In genomic region chr10:125285386-125285785, GRCm38 (mm10) we compare ENCODE assay signal across 22 mouse cellular contexts.
"Had no signal": no experiment of that assay in that cellular context is flagged by ENCODE, and none has a peak within 500 bp of the region (broad histone marks: within the 10 kb centered on the region; RNA-seq: fewer than 3 reads in every experiment).

No protein-coding gene starts in this region.

- DNase-seq: lung, adult 2 months; lung, postnatal 14 days; lung, postnatal 36 days; retina, postnatal 1 day; right cerebral cortex, adult 18-20 months; right cerebral cortex, postnatal 25 days; right cerebral cortex, postnatal 4 days; spleen, adult 18-20 months; thymus, adult 18-20 months; thymus, postnatal 14 days; thymus, postnatal 36 days had no signal

- H3K27me3 ChIP-seq: lung, embryonic 15.5 days; megakaryocyte, embryonic 14.5 days; midbrain, embryonic 13.5 days; midbrain, embryonic 15.5 days; neural tube, embryonic 12.5 days; stomach, embryonic 15.5 days had no signal

- H3K4me3 ChIP-seq: lung, embryonic 15.5 days; megakaryocyte, embryonic 14.5 days; midbrain, embryonic 13.5 days; midbrain, embryonic 15.5 days; neural tube, embryonic 12.5 days; stomach, embryonic 15.5 days had no signal

- H3K4me2 ChIP-seq: lung, embryonic 15.5 days; midbrain, embryonic 11.5 days; midbrain, embryonic 13.5 days; midbrain, embryonic 15.5 days; neural tube, embryonic 12.5 days; stomach, embryonic 15.5 days had no signal

- H3K36me3 ChIP-seq: lung, embryonic 15.5 days; midbrain, embryonic 13.5 days; midbrain, embryonic 15.5 days; neural tube, embryonic 12.5 days; stomach, embryonic 15.5 days had no signal

- H3K9ac ChIP-seq: liver, embryonic 14.5 days; lung, embryonic 15.5 days; midbrain, embryonic 13.5 days; midbrain, embryonic 15.5 days; neural tube, embryonic 12.5 days; stomach, embryonic 15.5 days had no signal

- H3K9me3 ChIP-seq: lung, embryonic 15.5 days; midbrain, embryonic 13.5 days; midbrain, embryonic 15.5 days; neural tube, embryonic 12.5 days; stomach, embryonic 15.5 days had no signal

- ATAC-seq: lung, postnatal 0 days; midbrain, embryonic 13.5 days; midbrain, embryonic 15.5 days had no signal

- H3K4me1 ChIP-seq: lung, embryonic 15.5 days; megakaryocyte, embryonic 14.5 days; midbrain, embryonic 13.5 days; midbrain, embryonic 15.5 days; neural tube, embryonic 12.5 days; stomach, embryonic 15.5 days had no signal

- H3K27ac ChIP-seq: liver, embryonic 14.5 days; lung, embryonic 15.5 days; macrophage; midbrain, embryonic 13.5 days; midbrain, embryonic 15.5 days; neural tube, embryonic 12.5 days; stomach, embryonic 15.5 days; stomach, postnatal 0 days had no signal
